8 mouse cellular contexts compared by ENCODE assay signal in the genomic region with DNA sequence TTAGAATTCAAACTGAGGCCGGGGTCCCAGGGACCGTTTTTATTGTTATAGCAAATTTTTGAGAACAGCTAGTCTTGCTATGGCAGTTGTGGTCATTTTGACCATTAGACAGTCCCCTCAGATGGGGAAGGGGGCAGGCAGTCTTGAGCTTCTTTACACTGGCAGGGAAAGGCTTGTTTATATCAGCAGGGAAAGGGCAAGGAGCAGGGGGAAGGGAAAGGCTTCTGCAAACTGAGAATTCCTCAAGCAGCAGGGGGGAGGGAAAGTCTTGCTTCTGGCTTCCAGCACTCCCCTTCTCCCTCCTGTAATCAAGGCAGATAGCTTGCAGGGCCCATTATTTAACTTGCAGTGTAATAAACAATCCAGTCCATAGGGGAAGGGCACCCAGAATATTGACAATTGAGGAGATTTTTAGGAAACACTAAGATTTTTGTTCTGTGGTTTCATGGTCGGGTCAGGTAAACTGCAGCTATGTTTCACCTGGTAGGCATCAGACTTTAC. TPM values are rescaled to one million over a fixed set of nuclear protein-coding genes. Genes with fewer than 3 reads are reported as not detected.
DNase-seq lines count a peak whose midpoint lies in the region; ATAC-seq and TF ChIP-seq lines count a peak whose summit lies in the region.
"Not testable (repeated sequence)": the region's sequence is repeated elsewhere in the genome, so short reads cannot be mapped to it uniquely, and the experiment has no call there.
"Had no signal": no experiment of that assay in that cellular context is flagged by ENCODE, and none has a peak within 500 bp of the region (broad histone marks: within the 10 kb centered on the region; RNA-seq: fewer than 3 reads in every experiment).

No protein-coding gene starts in this region.

- not testable (repeated sequence) for H3K9me3 ChIP-seq in forebrain, embryonic 14.5 days (replicated peaks; ENCODE audit: control insufficient read depth, low read length); heart, postnatal 0 days (replicated peaks; ENCODE audit: control insufficient read depth, low read length); limb, embryonic 14.5 days (ENCODE audit: control insufficient read depth, low read length); lung, postnatal 0 days (ENCODE audit: low read length)

- H3K27ac ChIP-seq in forebrain, embryonic 14.5 days (ENCODE audit: low read depth, low read length); heart, postnatal 0 days (ENCODE audit: low read depth); limb, embryonic 14.5 days (replicated peaks; ENCODE audit: low read depth, low read length); lung, postnatal 0 days (ENCODE audit: low read length): not testable (repeated sequence)

- TF ChIP-seq EP300 in heart, postnatal 0 days (IDR thresholded peaks at IDR 0.05; ENCODE audit: low read depth); lung, postnatal 0 days (IDR thresholded peaks at IDR 0.05): not testable (repeated sequence)

- ATAC-seq in forebrain, embryonic 14.5 days; heart, postnatal 0 days (ENCODE audit: insufficient read depth, low read depth); limb, embryonic 14.5 days (ENCODE audit: low FRiP score, low read depth): not testable (repeated sequence)
- ATAC-seq in lung, postnatal 0 days: peak; percentile 43; the same call in 1 of the 2 replicates

- not testable (repeated sequence) for H3ac ChIP-seq in myocyte (ENCODE audit: control insufficient read depth, insufficient read length)

- H3K36me3 ChIP-seq in forebrain, embryonic 14.5 days (ENCODE audit: control insufficient read depth, insufficient read depth, low read length); heart, postnatal 0 days (replicated peaks; ENCODE audit: control insufficient read depth, insufficient read depth, low read length); limb, embryonic 14.5 days (ENCODE audit: control insufficient read depth, insufficient read depth, low read length); lung, postnatal 0 days (ENCODE audit: insufficient read depth, low read length); myocyte (ENCODE audit: control insufficient read depth, insufficient read depth): not testable (repeated sequence)

- peak overlapping the region; percentile 26; the same call in 1 of the 2 replicates for H3K4me3 ChIP-seq in forebrain, embryonic 14.5 days (ENCODE audit: low read depth, low read length)
- H3K4me3 ChIP-seq in heart, postnatal 0 days (ENCODE audit: low read depth, low read length): peak overlapping the region; percentile 57
- peak overlapping the region; percentile 41 for H3K4me3 ChIP-seq in limb, embryonic 14.5 days (replicated peaks; ENCODE audit: low read length)
- H3K4me3 ChIP-seq in lung, postnatal 0 days (ENCODE audit: low read depth, low read length): peak overlapping the region; percentile 41; the same call in 1 of the 2 replicates
- peak overlapping the region; percentile 25 for H3K4me3 ChIP-seq in myocyte

- TF ChIP-seq CTCF in heart, postnatal 0 days (IDR thresholded peaks at IDR 0.05; ENCODE audit: low read depth); lung, postnatal 0 days (IDR thresholded peaks at IDR 0.05): not testable (repeated sequence)

- not testable (repeated sequence) for TF ChIP-seq POLR2A in limb, embryonic 14.5 days (IDR thresholded peaks at IDR 0.05; ENCODE audit: borderline replicate concordance, extremely low read depth, insufficient read depth, insufficient read length); myocyte (IDR thresholded peaks at IDR 0.05; ENCODE audit: insufficient read length, low read depth)

- WGBS in forebrain, embryonic 14.5 days: 13% methylated on average over 3 of the region's 3 CpGs
- 17% methylated on average over 3 of the region's 3 CpGs for WGBS in heart, postnatal 0 days
- 19% methylated on average over 3 of the region's 3 CpGs for WGBS in limb, embryonic 14.5 days
- WGBS in lung, postnatal 0 days: 22% methylated on average over 3 of the region's 3 CpGs

- not testable (repeated sequence) for H3K4me1 ChIP-seq in forebrain, embryonic 14.5 days (ENCODE audit: control insufficient read depth, insufficient read depth, low read length); heart, postnatal 0 days (ENCODE audit: control insufficient read depth, insufficient read depth); limb, embryonic 14.5 days (ENCODE audit: control insufficient read depth, insufficient read depth, low read length); lung, postnatal 0 days (ENCODE audit: insufficient read depth, low read depth, low read length)

- peak overlapping the region; percentile 43 for H3K4me2 ChIP-seq in forebrain, embryonic 14.5 days (ENCODE audit: low read length)
- peak overlapping the region; percentile 63 for H3K4me2 ChIP-seq in heart, postnatal 0 days (ENCODE audit: low read depth, low read length)
- H3K4me2 ChIP-seq in limb, embryonic 14.5 days (replicated peaks; ENCODE audit: low read depth, low read length, severe bottlenecking): peak overlapping the region; percentile 45
- peak overlapping the region; percentile 52 for H3K4me2 ChIP-seq in lung, postnatal 0 days (replicated peaks; ENCODE audit: low read depth, low read length)
- peak overlapping the region; percentile 76 for H3K4me2 ChIP-seq in myocyte (ENCODE audit: low read depth)

- H3K27me3 ChIP-seq in forebrain, embryonic 14.5 days (replicated peaks; ENCODE audit: control insufficient read depth, insufficient read depth, low read length); heart, postnatal 0 days (ENCODE audit: control insufficient read depth, insufficient read depth, low read length); limb, embryonic 14.5 days (ENCODE audit: control insufficient read depth, insufficient read depth, low read length); lung, postnatal 0 days (replicated peaks; ENCODE audit: insufficient read depth, low read length); myocyte (ENCODE audit: control insufficient read depth, insufficient read depth, insufficient read length): not testable (repeated sequence)

- not testable (repeated sequence) for H3K79me2 ChIP-seq in myocyte (ENCODE audit: control insufficient read depth, insufficient read depth)

- not testable (repeated sequence) for H3K9ac ChIP-seq in forebrain, embryonic 14.5 days (ENCODE audit: low read length); limb, embryonic 14.5 days (ENCODE audit: low read depth, low read length, severe bottlenecking)
- H3K9ac ChIP-seq in heart, postnatal 0 days (replicated peaks; ENCODE audit: low read depth, low read length): peak overlapping the region; percentile 42; the same call in 1 of the 2 replicates
- 0 out of 2 replicates have a peak overlapping the region, but pooled peaks have one; percentile 23 for H3K9ac ChIP-seq in lung, postnatal 0 days (replicated peaks; ENCODE audit: low read depth)

- peak; percentile 5 for DNase-seq in cerebellum, adult 9-10 months
- DNase-seq in forebrain, embryonic 14.5 days (ENCODE audit: low spot score); heart, postnatal 0 days (ENCODE audit: low spot score); limb, embryonic 14.5 days (ENCODE audit: low spot score); lung, postnatal 0 days (ENCODE audit: low spot score): not testable (repeated sequence)
- peak; percentile 1 for DNase-seq in kidney, adult 9 months

RNA-seq across cellular contexts. Expression of a gene that starts 0.8 kb away (rescaled TPM):
- polyA plus RNA-seq in forebrain, embryonic 14.5 days (2014; fragmentation: Nextera tagmentation; extraction: Ambion mirVana): 1.9 and 2.4 TPM in 2 replicates
- 0.19 and 1.4 TPM in 2 replicates for total RNA-seq in heart, postnatal 0 days (2014; rRNA removed; ENCODE audit: low replicate concordance)
- polyA plus RNA-seq in heart, postnatal 0 days (2015; fragmentation: Nextera tagmentation; extraction: Ambion mirVana): 0.77 and 0.83 TPM in 2 replicates
- polyA plus RNA-seq in limb, embryonic 14.5 days (2012; rRNA removed): 2.0 and 2.3 TPM in 2 replicates
- polyA plus RNA-seq in limb, embryonic 14.5 days (2014; fragmentation: Nextera tagmentation; extraction: Ambion mirVana): 1.7 and 1.8 TPM in 2 replicates
- polyA plus RNA-seq in lung, postnatal 0 days (2015; fragmentation: Nextera tagmentation; extraction: Ambion mirVana): 2.0 and 2.1 TPM in 2 replicates
- polyA plus RNA-seq in myocyte (2012; fragmentation: generic; extraction: Trizol): 0.18 TPM

RNA-seq across cellular contexts. Expression of a gene that starts 49.4 kb away (rescaled TPM):
- 4.6 and 6.5 TPM in 2 replicates for polyA plus RNA-seq in forebrain, embryonic 14.5 days (2014; fragmentation: Nextera tagmentation; extraction: Ambion mirVana)
- total RNA-seq in heart, postnatal 0 days (2014; rRNA removed; ENCODE audit: low replicate concordance): 0.23 and 0.31 TPM in 2 replicates
- polyA plus RNA-seq in heart, postnatal 0 days (2015; fragmentation: Nextera tagmentation; extraction: Ambion mirVana): 4.1 and 4.3 TPM in 2 replicates
- polyA plus RNA-seq in limb, embryonic 14.5 days (2012; rRNA removed): 2.7 and 4.5 TPM in 2 replicates
- 6.9 and 7.3 TPM in 2 replicates for polyA plus RNA-seq in limb, embryonic 14.5 days (2014; fragmentation: Nextera tagmentation; extraction: Ambion mirVana)
- polyA plus RNA-seq in lung, postnatal 0 days (2015; fragmentation: Nextera tagmentation; extraction: Ambion mirVana): 4.7 and 4.9 TPM in 2 replicates
- polyA plus RNA-seq in myocyte (2012; fragmentation: generic; extraction: Trizol): 0.41 TPM

RNA-seq across cellular contexts. Expression of a gene that starts 50.8 kb away (rescaled TPM):
- 1.3 and 2.9 TPM in 2 replicates for polyA plus RNA-seq in forebrain, embryonic 14.5 days (2014; fragmentation: Nextera tagmentation; extraction: Ambion mirVana)
- 0.53 TPM in 1 of 2 replicates, not detected in the other for total RNA-seq in heart, postnatal 0 days (2014; rRNA removed; ENCODE audit: low replicate concordance)
- polyA plus RNA-seq in heart, postnatal 0 days (2015; fragmentation: Nextera tagmentation; extraction: Ambion mirVana): 0.66 and 0.82 TPM in 2 replicates
- 0.76 and 1.5 TPM in 2 replicates for polyA plus RNA-seq in limb, embryonic 14.5 days (2012; rRNA removed)
- polyA plus RNA-seq in limb, embryonic 14.5 days (2014; fragmentation: Nextera tagmentation; extraction: Ambion mirVana): 1.2 and 3.1 TPM in 2 replicates
- 0.74 and 0.87 TPM in 2 replicates for polyA plus RNA-seq in lung, postnatal 0 days (2015; fragmentation: Nextera tagmentation; extraction: Ambion mirVana)
- 0.31 TPM for polyA plus RNA-seq in myocyte (2012; fragmentation: generic; extraction: Trizol)
- polyA plus RNA-seq: spleen, adult 2 months had no signal
